Mouse (Mus musculus) stomach, embryonic 15.5 days (tissue): ENCODE results near the gene Scmh1. TPM values are rescaled to one million over a fixed set of nuclear protein-coding genes. Genes with fewer than 3 reads are reported as not detected.
"Not testable (repeated sequence)": the region's sequence is repeated elsewhere in the genome, so short reads cannot be mapped to it uniquely, and the experiment has no call there.

Experiments
- ATAC-seq: fragments of 200-750 bp; cut with Nextera tagmentation; 2 replicates; pipeline ENCODE4 v1.8.0; 2017; ENCODE audit warnings: low read depth, moderate number of reproducible peaks, moderate TSS enrichment; ENCODE audit not compliant: insufficient read depth, low FRiP score
- H3K27ac ChIP-seq: fragments of 300-500 bp; sonication (generic); 2 replicates; pipeline ENCODE4 v1.5.1; 2015; ENCODE audit warnings: mild to moderate bottlenecking, inconsistent platforms
- H3K27me3 ChIP-seq: fragments of 300-500 bp; sonication (generic); replicated peaks from 2 replicates; pipeline ENCODE4 v1.6.1; 2015; ENCODE audit warnings: inconsistent platforms
- H3K36me3 ChIP-seq: fragments of 300-500 bp; sonication (generic); 2 replicates; pipeline ENCODE4 v1.6.1; 2015; ENCODE audit warnings: inconsistent platforms
- H3K4me1 ChIP-seq: fragments of 300-500 bp; sonication (generic); 2 replicates; pipeline ENCODE4 v1.6.1; 2015; ENCODE audit warnings: inconsistent platforms
- H3K4me2 ChIP-seq: fragments of 300-500 bp; sonication (generic); 2 replicates; pipeline ENCODE4 v1.6.1; 2015; ENCODE audit warnings: mild to moderate bottlenecking, inconsistent platforms
- H3K4me3 ChIP-seq: fragments of 300-500 bp; sonication (generic); replicated peaks from 2 replicates; pipeline ENCODE4 v1.5.1; 2015; ENCODE audit warnings: inconsistent platforms
- H3K9ac ChIP-seq: fragments of 300-500 bp; sonication (generic); 2 replicates; pipeline ENCODE4 v1.6.1; 2015; ENCODE audit warnings: inconsistent platforms
- H3K9me3 ChIP-seq: fragments of 300-500 bp; sonication (generic); 2 replicates; pipeline ENCODE4 v1.6.1; 2016; ENCODE audit warnings: inconsistent platforms
- WGBS: fragments of 180-500 bp; shearing (Covaris S2); methylation state at CpG from one replicate; pipeline ENCODE4 v1.1.7; 2015; 5-methylcytosine and 5-hydroxymethylcytosine counted together
- polyA plus RNA-seq: library from polyadenylated mRNA; unstranded; fragments of >200 nt; fragmentation: Nextera tagmentation; extraction: Ambion mirVana; gene quantifications from 2 replicates; pipeline ENCODE4 v1.2.1, GENCODE M21; 2015

Scmh1 gene
- polyA plus RNA-seq, 1 experiment from 2014 or later: 35.6 TPM

DNA sequence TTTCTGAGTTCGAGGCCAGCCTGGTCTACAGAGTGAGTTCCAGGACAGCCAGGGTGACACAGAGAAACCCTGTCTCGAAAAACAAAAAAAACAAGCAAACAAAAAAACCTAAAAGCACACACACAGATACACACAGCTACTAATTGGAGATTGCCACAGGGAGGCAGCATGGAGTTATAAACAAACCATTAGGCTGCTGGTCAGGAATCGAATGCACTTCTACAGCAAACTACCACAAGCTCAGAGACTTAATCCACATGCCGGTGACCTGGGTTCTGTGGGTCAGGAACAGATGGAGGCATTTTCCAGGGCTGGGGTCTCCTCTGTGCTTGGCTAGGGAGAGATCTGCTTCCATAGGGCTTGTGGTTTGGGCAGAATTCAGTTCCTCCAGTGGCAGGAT, 17.6 kb upstream of the Scmh1 start:
- WGBS: 35% methylated on average over 4 of the region's 4 CpGs
- Histone ChIP-seq H3K4me2 (no peak overlapping the region), H3K9ac (no peak overlapping the region), H3K4me3 (no peak overlapping the region), H3K4me1 (no peaks in the 10 kb centered on the region), H3K36me3 (no peaks in the 10 kb centered on the region), H3K9me3 (no peaks in the 10 kb centered on the region), H3K27ac (no peak overlapping the region), H3K27me3 (no peaks in the 10 kb centered on the region)
- no peak for ATAC-seq

DNA sequence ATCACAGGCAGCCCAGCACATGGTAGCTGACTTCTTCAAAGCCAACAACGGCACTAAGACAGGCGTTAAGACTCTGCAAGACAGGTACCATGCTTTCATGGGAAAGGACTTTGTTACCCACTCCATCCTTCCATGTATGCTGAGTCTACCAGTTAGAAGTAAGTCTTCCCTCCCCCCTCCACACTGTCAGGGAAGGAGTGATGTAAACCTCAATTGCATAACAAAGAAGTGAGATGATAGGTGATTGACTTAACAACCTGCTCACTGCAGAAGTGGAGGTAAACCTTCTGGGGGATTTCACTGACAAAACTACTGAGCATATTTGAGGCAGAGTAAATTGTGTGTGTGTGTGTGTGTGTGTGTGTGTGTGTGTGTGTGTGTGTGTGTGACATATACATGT, 17.1 kb upstream of the Scmh1 start:
- H3K27me3 ChIP-seq: no peaks in the 10 kb centered on the region
- no peak overlapping the region for H3K27ac ChIP-seq
- ATAC-seq: no peak
- no peaks in the 10 kb centered on the region for H3K9me3 ChIP-seq
- H3K36me3 ChIP-seq: no peaks in the 10 kb centered on the region
- H3K4me2 ChIP-seq: no peak overlapping the region
- H3K4me1 ChIP-seq: no peaks in the 10 kb centered on the region
- WGBS: 69% methylated on average over 2 of the region's 2 CpGs
- H3K9ac ChIP-seq: no peak overlapping the region
- H3K4me3 ChIP-seq: no peak overlapping the region

DNA sequence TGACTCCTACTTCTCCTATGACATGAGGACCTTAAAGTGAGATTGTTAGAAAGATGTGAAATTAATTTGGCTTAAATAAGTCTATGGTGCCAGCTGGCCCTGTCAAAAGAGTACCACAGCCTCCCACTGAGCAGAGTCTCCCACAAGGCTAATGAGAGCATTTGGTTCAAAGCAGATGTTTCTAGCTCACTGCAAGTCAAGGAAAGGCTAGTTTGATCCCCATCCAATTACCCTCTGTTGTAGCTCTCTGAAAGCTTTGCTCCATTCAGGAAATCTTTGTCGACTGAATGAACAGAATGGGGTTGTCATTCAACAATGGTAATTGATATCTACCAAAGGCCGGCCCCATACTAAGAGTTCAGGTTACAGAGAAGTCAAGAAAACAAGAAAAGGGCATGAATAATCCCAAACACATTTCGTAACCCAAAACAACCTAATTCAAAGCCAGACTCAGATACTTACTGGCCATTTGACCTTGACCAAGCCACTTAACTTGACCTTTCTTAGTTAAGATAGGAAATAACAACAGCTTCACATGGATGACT, 16.0 kb upstream of the Scmh1 start:
- 57% methylated on average over 3 of the region's 3 CpGs for WGBS
- ATAC-seq: no peak
- Histone ChIP-seq H3K27me3 (no peaks in the 10 kb centered on the region), H3K9ac (no peak overlapping the region), H3K4me3 (no peak overlapping the region), H3K9me3 (no peaks in the 10 kb centered on the region), H3K4me1 (no peaks in the 10 kb centered on the region), H3K27ac (no peak overlapping the region), H3K4me2 (no peak overlapping the region), H3K36me3 (no peaks in the 10 kb centered on the region)

DNA sequence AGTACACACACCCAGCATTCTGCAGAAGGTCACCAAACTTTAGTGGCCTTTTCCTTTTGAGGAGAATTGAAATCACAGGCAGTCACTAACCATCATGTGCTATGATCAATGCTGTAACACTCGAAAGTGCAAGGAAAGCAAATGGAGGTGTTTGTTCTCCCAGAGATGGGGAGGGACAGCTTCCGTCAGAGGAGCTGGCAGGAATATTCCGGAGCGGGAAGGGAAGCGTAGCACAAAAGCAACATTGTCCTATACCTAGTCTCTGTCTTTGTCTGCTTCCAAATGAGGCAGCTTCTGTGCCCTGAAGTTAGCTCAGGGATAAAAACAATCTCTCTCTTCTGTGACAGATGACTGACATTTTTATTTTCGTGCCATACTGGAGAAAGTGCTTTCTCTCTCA, 15.5 kb upstream of the Scmh1 start:
- no peaks in the 10 kb centered on the region for H3K9me3 ChIP-seq
- no peaks in the 10 kb centered on the region for H3K36me3 ChIP-seq
- no peaks in the 10 kb centered on the region for H3K27me3 ChIP-seq
- 76% methylated on average over 6 of the region's 6 CpGs for WGBS
- ATAC-seq: no peak
- no peak overlapping the region for H3K4me3 ChIP-seq
- no peaks in the 10 kb centered on the region for H3K4me1 ChIP-seq
- H3K27ac ChIP-seq: no peak overlapping the region
- H3K9ac ChIP-seq: no peak overlapping the region
- no peak overlapping the region for H3K4me2 ChIP-seq

DNA sequence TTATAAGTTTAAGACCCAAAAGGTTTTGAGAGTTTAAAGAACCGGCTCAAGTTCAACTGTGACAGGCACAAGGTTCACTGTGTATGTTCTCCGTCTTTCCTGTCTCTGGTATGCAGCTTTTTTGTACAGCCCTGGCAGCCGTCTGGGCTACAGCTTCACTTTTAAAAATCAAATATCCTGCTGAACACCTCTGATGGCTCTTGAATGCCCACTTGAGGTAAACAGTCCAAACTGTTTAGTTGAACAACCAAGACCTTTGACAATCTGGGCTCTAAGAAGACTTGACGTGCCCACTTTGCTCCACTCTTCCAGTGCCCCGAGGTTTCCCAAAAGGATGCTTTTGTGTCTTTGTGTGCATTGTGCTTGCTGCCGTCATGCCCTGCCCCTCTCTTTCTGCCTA, 13.5 kb upstream of the Scmh1 start:
- no peak for ATAC-seq
- no peaks in the 10 kb centered on the region for H3K27me3 ChIP-seq

DNA sequence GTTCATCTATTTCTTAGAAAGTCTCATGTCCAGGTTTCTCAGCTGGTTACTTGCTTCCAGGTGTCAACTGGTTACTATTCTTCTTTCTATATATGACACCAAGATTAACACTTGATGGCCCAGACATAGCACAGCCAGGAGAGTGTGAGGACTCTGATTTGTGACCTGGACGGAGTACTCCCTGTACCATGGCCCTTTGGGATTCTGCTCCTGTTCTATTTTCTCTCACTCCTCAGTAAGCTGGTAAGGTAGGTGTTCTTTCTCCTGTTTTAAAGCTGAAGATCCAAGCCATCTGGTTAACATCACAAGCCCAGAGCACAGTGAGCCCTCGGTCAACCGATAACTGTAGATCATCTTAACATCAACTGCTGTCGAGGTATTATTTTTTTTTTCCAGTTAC, 12.7 kb upstream of the Scmh1 start:
- WGBS: 51% methylated on average over 4 of the region's 4 CpGs
- Histone ChIP-seq H3K9ac (no peak overlapping the region), H3K36me3 (no peaks in the 10 kb centered on the region), H3K9me3 (no peaks in the 10 kb centered on the region), H3K4me2 (no peak overlapping the region), H3K4me3 (no peak overlapping the region), H3K27ac (no peak overlapping the region), H3K4me1 (no peaks in the 10 kb centered on the region), H3K27me3 (no peaks in the 10 kb centered on the region)
- no peak for ATAC-seq

More for the DNA sequence above, 13.5 kb upstream of the Scmh1 start:
- no peak overlapping the region for H3K27ac ChIP-seq
- 60% methylated on average over 6 of the region's 6 CpGs for WGBS
- no peak overlapping the region for H3K4me3 ChIP-seq
- H3K9me3 ChIP-seq: no peaks in the 10 kb centered on the region
- H3K4me2 ChIP-seq: no peak overlapping the region
- H3K4me1 ChIP-seq: no peaks in the 10 kb centered on the region
- no peak overlapping the region for H3K9ac ChIP-seq
- no peaks in the 10 kb centered on the region for H3K36me3 ChIP-seq

DNA sequence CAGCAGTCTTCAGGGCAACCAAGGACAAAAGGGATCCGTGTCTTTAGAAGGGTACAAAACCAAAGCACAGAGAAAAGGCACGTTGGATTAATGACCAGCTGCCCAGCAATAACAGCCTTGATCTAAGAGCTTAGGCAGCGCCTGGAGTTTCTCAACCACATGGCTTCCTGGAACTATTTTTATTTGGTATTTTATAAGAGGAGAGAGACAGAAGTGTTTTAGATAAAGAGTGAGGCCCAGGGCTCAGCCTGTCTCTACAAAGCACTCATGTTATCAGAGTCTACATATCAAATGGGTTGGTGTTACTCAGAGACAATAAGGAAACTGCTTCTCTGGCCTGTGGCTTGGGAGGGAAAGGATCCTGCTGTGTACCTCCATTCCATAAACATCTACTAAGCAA, 12.3 kb upstream of the Scmh1 start:
- H3K4me1 ChIP-seq: no peaks in the 10 kb centered on the region
- H3K4me2 ChIP-seq: no peak overlapping the region
- H3K36me3 ChIP-seq: no peaks in the 10 kb centered on the region
- H3K27ac ChIP-seq: no peak overlapping the region
- 29% methylated on average over 3 of the region's 3 CpGs for WGBS
- H3K9me3 ChIP-seq: no peaks in the 10 kb centered on the region
- no peaks in the 10 kb centered on the region for H3K27me3 ChIP-seq
- no peak overlapping the region for H3K4me3 ChIP-seq
- ATAC-seq: no peak; the same call in 1 of the 2 replicates
- H3K9ac ChIP-seq: no peak overlapping the region

DNA sequence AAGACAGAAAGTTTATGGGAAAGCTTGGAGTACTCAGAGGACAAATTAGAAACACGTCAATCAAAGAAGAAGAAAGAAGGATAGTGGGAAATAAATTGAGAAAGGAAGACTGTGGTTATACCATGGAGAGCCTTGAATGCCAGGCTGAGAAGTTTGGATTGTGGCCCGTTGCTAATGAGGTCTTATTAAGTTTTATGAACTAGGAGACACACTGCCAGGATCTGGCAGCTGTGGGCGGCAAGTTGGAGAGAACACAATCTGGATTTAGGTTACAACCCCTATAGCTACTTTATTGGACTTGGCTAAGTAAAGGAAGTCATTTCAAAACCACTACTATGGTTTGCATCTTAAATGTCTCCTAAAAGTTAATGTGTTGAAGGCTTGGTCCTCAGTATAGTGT, 4.8 kb upstream of the Scmh1 start:
- Histone ChIP-seq H3K9ac (no peak overlapping the region), H3K4me3 (no peak overlapping the region), H3K4me1 (no peaks in the 10 kb centered on the region), H3K27me3 (no peaks in the 10 kb centered on the region), H3K36me3 (no peaks in the 10 kb centered on the region), H3K9me3 (no peaks in the 10 kb centered on the region), H3K4me2 (no peak overlapping the region), H3K27ac (no peak overlapping the region)
- no peak for ATAC-seq
- WGBS: 88% methylated on average over 3 of the region's 3 CpGs

DNA sequence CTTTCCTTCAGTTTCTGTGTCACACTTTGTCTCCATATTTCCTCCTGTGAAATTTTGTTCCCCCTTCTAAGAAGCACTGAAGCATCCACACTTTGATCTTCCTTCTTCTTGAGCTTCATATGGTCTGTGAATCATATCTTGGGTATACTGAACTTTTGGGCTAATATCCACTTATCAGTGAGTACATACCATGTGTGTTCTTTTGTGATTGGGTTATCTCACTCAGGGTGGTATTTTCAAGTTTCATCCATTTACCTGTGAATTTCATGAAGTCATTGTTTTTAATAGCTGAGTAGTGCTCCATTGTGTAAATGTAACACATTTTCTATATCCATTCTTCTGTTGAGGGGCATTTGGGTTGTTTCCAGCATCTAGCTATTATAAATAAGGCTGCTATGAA, 3.0 kb upstream of the Scmh1 start:
- not testable (repeated sequence) for H3K36me3 ChIP-seq, H3K27me3 ChIP-seq, H3K4me2 ChIP-seq, H3K4me3 ChIP-seq, ATAC-seq, H3K9me3 ChIP-seq, H3K27ac ChIP-seq, H3K4me1 ChIP-seq, H3K9ac ChIP-seq

DNA sequence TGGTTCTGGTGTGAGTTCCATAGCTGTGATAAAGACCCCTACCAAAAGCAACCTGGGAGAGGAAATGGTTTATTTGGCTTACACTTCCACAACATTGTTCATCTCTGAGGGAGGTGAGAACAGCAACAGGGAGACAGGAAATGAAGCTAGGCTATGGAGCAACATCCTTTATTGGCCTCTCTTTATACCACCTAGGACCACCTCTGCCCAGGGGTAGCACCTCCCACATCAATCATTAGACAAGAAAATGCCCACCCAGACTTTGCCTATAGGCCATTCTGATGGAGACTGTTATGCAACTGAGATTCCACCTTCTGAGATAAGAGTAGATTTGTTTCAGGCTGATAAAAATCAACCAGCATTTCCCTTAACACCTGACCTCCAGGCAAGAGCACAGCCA, 834 bp upstream of the Scmh1 start:
- peaks cover 9% of the 10 kb centered on the region; the same call in 1 of the 2 replicates for H3K4me1 ChIP-seq
- no peak overlapping the region for H3K4me2 ChIP-seq
- H3K27me3 ChIP-seq: no peaks in the 10 kb centered on the region
- H3K36me3 ChIP-seq: no peaks in the 10 kb centered on the region
- H3K4me3 ChIP-seq: no peak overlapping the region
- ATAC-seq: no peak
- H3K9me3 ChIP-seq: no peaks in the 10 kb centered on the region
- no peak overlapping the region for H3K9ac ChIP-seq
- no peak overlapping the region for H3K27ac ChIP-seq

DNA sequence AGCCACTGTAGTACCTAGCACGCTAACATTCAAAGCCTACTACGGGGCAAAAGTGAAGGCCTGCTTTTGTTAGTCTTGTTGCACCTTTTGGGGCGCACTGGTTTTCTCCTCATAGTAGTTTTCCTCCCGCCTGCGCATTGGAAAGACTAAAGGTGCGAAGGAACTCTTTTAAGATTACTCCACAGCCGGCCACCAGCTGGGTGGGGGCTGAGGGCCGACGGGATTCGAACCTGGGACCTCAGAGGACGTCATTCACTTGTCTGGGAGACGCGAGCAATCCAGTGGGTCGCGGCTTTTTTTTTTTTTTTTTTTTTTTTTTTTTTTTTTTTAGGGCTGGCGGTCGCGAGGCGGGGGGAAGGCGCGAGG, 320 bp upstream of the Scmh1 start:
- H3K27ac ChIP-seq: peak overlapping the region; percentile 40; the same call in 1 of the 2 replicates
- peak overlapping the region; percentile 96 for H3K4me3 ChIP-seq
- no peaks in the 10 kb centered on the region for H3K27me3 ChIP-seq
- H3K9me3 ChIP-seq: no peaks in the 10 kb centered on the region
- peak overlapping the region; percentile 60 for H3K4me2 ChIP-seq
- no peaks in the 10 kb centered on the region for H3K36me3 ChIP-seq
- ATAC-seq: no peak
- H3K4me1 ChIP-seq: peaks cover 9% of the 10 kb centered on the region; the same call in 1 of the 2 replicates
- no peak overlapping the region for H3K9ac ChIP-seq
- 14% methylated on average over 16 of the region's 21 CpGs for WGBS

DNA sequence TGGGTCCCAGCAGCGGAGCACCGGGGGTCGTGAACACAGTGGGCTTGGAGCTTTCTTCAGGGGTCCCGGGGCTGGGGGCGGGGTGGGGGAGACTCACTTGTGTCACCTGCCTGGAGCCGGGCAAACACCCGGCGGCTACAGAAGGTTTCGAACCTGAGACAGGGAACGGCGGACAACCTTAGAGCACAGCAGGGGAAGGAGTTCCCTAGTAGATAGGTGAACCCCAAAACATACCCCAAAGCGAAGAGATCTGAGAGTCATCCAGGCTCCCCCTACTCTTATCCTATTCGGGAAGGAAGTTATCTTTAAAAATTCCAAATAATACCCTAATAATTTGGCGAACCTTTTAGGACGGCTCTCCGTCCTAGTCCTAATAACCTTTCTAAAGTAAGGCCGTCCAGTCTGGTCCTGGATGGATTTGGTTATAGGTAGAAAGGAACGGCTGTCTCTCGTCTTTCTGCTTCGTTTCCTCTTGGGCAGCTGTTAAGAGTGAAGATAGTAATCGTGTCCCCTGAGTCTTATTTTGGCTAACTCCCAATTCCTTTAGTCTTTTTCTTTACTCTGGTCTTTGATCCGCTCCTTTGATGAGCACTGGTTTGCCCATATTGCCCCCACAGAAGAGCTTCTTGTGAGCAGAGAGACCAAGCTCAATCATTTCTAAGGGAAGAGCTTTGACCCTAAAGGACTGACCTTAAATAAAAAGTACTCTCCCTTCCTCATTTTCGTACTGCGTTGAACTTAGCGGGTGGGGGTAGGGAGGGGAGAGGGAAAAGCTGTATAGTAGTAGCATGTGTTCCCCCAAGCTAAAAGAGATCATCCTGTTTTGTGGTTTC, 941 bp downstream of the Scmh1 start:
- H3K27me3 ChIP-seq: no peaks in the 10 kb centered on the region
- peak overlapping the region; percentile 60 for H3K4me2 ChIP-seq
- 3% methylated on average over 25 of the region's 25 CpGs for WGBS
- H3K4me3 ChIP-seq: peak overlapping the region; percentile 96
- peak overlapping the region; percentile 96 for H3K27ac ChIP-seq
- peaks cover 9% of the 10 kb centered on the region; the same call in 1 of the 2 replicates for H3K4me1 ChIP-seq
- H3K36me3 ChIP-seq: no peaks in the 10 kb centered on the region
- peak; percentile 28; the same call in 1 of the 2 replicates for ATAC-seq
- H3K9me3 ChIP-seq: no peaks in the 10 kb centered on the region
- H3K9ac ChIP-seq: peak overlapping the region; percentile 98
